Mouse (Mus musculus): ENCODE measurements around the gene Vcp.

Vcp gene

GRCm38 (mm10) chr4:42945952-42946351, 54.4 kb downstream of the Vcp start:
- no peak for DNase-seq (ENCODE audit: low read depth, low spot score)

- no peak for DNase-seq (ENCODE audit: low read depth, low spot score)
These were observed 54.9 kb downstream of the Vcp start for GRCm38 (mm10) chr4:42945445-42945844.

- DNase-seq (ENCODE audit: low read depth, low spot score): no peak
These were observed 55.3 kb downstream of the Vcp start for GRCm38 (mm10) chr4:42945043-42945442.

- DNase-seq (ENCODE audit: low read depth, low spot score): no peak
These were observed 56.1 kb downstream of the Vcp start for GRCm38 (mm10) chr4:42944185-42944584.

GRCm38 (mm10) chr4:42943341-42943740, 57.0 kb downstream of the Vcp start:
- no peak for DNase-seq (ENCODE audit: low read depth, low spot score)

- DNase-seq (ENCODE audit: low read depth, low spot score): no peak
These were observed 58.9 kb downstream of the Vcp start for GRCm38 (mm10) chr4:42941396-42941795.

- DNase-seq (ENCODE audit: low read depth, low spot score): no peak
These were observed 66.7 kb downstream of the Vcp start for GRCm38 (mm10) chr4:42933630-42934029.

- DNase-seq (ENCODE audit: low read depth, low spot score): no peak
These were observed 67.9 kb downstream of the Vcp start for GRCm38 (mm10) chr4:42932229-42932969.

All from skeletal muscle tissue, adult 2 months (tissue).